Mouse (Mus musculus) forebrain, embryonic 16.5 days (tissue): ENCODE measurements at regions not wholly inside any gene's neighbourhood (a gene's known extent, or its start where the extent isn't known, plus 50 kb on each side); places are given as distances from the start of the nearest gene placed in this dataset.

Source experiments
- ATAC-seq: fragments of 200-750 bp; cut with Nextera tagmentation; 2 replicates; pipeline ENCODE4 v1.8.0; 2017; ENCODE audit warnings: mild to moderate bottlenecking, moderate library complexity
- H3K27ac ChIP-seq: fragments of 300-500 bp; sonication (generic); 2 replicates; pipeline ENCODE4 v1.5.1; 2014; ENCODE audit warnings: low read length, control low read depth
- H3K27me3 ChIP-seq: fragments of 300-500 bp; sonication (generic); replicated peaks from 2 replicates; pipeline ENCODE4 v1.6.1; 2014; ENCODE audit warnings: low read length; ENCODE audit not compliant: control insufficient read depth, insufficient read depth
- H3K36me3 ChIP-seq: fragments of 300-500 bp; sonication (generic); 2 replicates; pipeline ENCODE4 v1.6.1; 2014; ENCODE audit not compliant: control insufficient read depth, insufficient read depth
- H3K4me1 ChIP-seq: fragments of 300-500 bp; sonication (generic); replicated peaks from 2 replicates; pipeline ENCODE4 v1.6.1; 2014; ENCODE audit warnings: low read length; ENCODE audit not compliant: control insufficient read depth, insufficient read depth
- H3K4me2 ChIP-seq: fragments of 300-500 bp; sonication (generic); 2 replicates; pipeline ENCODE4 v1.6.1; 2014; ENCODE audit warnings: mild to moderate bottlenecking, low read length, control low read depth
- H3K4me3 ChIP-seq: fragments of 300-500 bp; sonication (generic); replicated peaks from 2 replicates; pipeline ENCODE4 v1.5.1; 2014; ENCODE audit warnings: mild to moderate bottlenecking, low read length, control low read depth
- H3K9ac ChIP-seq: fragments of 300-500 bp; sonication (generic); replicated peaks from 2 replicates; pipeline ENCODE4 v1.6.1; 2014; ENCODE audit warnings: low read depth, low read length, control low read depth
- H3K9me3 ChIP-seq: fragments of 300-500 bp; sonication (generic); 2 replicates; pipeline ENCODE4 v1.6.1; 2016; ENCODE audit warnings: low read length; ENCODE audit not compliant: control insufficient read depth
- WGBS: fragments of 180-500 bp; shearing (Covaris S2); extraction: QIAGEN DNeasy Blood & Tissue Kit; methylation state at CpG from one replicate; pipeline ENCODE4 v1.1.7; 2014; 5-methylcytosine and 5-hydroxymethylcytosine counted together

GRCm38 (mm10) chr12:25294179-25295025, 197.5 kb upstream of the Id2 start:
- Histone ChIP-seq H3K27ac (no peak overlapping the region), H3K4me3 (no peak overlapping the region), H3K4me2 (no peak overlapping the region), H3K36me3 (no peaks in the 10 kb centered on the region), H3K9me3 (no peaks in the 10 kb centered on the region), H3K27me3 (no peaks in the 10 kb centered on the region), H3K9ac (no peak overlapping the region), H3K4me1 (peaks cover 11% of the 10 kb centered on the region)
- 27% methylated on average over 4 of the region's 4 CpGs for WGBS
- ATAC-seq = peak; percentile 79

- WGBS = 23% methylated on average over 6 of the region's 6 CpGs
- Histone ChIP-seq H3K9ac (no peak overlapping the region), H3K27me3 (no peaks in the 10 kb centered on the region), H3K36me3 (no peaks in the 10 kb centered on the region), H3K4me3 (no peak overlapping the region), H3K9me3 (no peaks in the 10 kb centered on the region), H3K4me1 (peaks cover 11% of the 10 kb centered on the region), H3K4me2 (no peak overlapping the region), H3K27ac (no peak overlapping the region)
- ATAC-seq = peak; percentile 54
These were observed 196.7 kb upstream of the Id2 start for GRCm38 (mm10) chr12:25293470-25294178.

- Histone ChIP-seq H3K4me2 (no peak overlapping the region), H3K4me3 (no peak overlapping the region), H3K9ac (no peak overlapping the region), H3K9me3 (no peaks in the 10 kb centered on the region), H3K36me3 (no peaks in the 10 kb centered on the region), H3K27ac (no peak overlapping the region), H3K27me3 (no peaks in the 10 kb centered on the region), H3K4me1 (peaks cover 8% of the 10 kb centered on the region)
- 84% methylated on average over 2 of the region's 2 CpGs for WGBS
- no peak for ATAC-seq
These were observed 192.4 kb upstream of the Id2 start for GRCm38 (mm10) chr12:25289381-25289780.

GRCm38 (mm10) chr12:25283808-25284207, 186.9 kb upstream of the Id2 start:
- H3K4me1 ChIP-seq = no peaks in the 10 kb centered on the region; the same call in 1 of the 2 replicates
- ATAC-seq = no peak
- no peak overlapping the region for H3K27ac ChIP-seq
- H3K9ac ChIP-seq = no peak overlapping the region
- no peaks in the 10 kb centered on the region for H3K36me3 ChIP-seq
- H3K27me3 ChIP-seq = no peaks in the 10 kb centered on the region
- H3K4me2 ChIP-seq = no peak overlapping the region
- H3K4me3 ChIP-seq = no peak overlapping the region
- no peaks in the 10 kb centered on the region for H3K9me3 ChIP-seq
- WGBS = 85% methylated on average over 3 of the region's 3 CpGs

- Histone ChIP-seq H3K4me2 (no peak overlapping the region), H3K4me1 (no peaks in the 10 kb centered on the region; the same call in 1 of the 2 replicates), H3K27ac (no peak overlapping the region), H3K9me3 (no peaks in the 10 kb centered on the region), H3K27me3 (no peaks in the 10 kb centered on the region), H3K4me3 (no peak overlapping the region), H3K9ac (no peak overlapping the region), H3K36me3 (no peaks in the 10 kb centered on the region)
- ATAC-seq = no peak
- WGBS = 18% methylated on average over 1 of the region's 1 CpGs
These were observed 184.5 kb upstream of the Id2 start for GRCm38 (mm10) chr12:25281438-25281837.

GRCm38 (mm10) chr12:25273631-25274305, 176.8 kb upstream of the Id2 start:
- no peaks in the 10 kb centered on the region for H3K36me3 ChIP-seq
- WGBS = 58% methylated on average over 6 of the region's 6 CpGs
- H3K9me3 ChIP-seq = no peaks in the 10 kb centered on the region
- no peaks in the 10 kb centered on the region for H3K27me3 ChIP-seq
- H3K4me3 ChIP-seq = no peak overlapping the region
- ATAC-seq = no peak
- H3K27ac ChIP-seq = no peak overlapping the region
- no peak overlapping the region for H3K9ac ChIP-seq
- H3K4me1 ChIP-seq = no peaks in the 10 kb centered on the region
- H3K4me2 ChIP-seq = no peak overlapping the region

GRCm38 (mm10) chr12:25272752-25273125, 175.8 kb upstream of the Id2 start:
- Histone ChIP-seq H3K9me3 (no peaks in the 10 kb centered on the region), H3K4me1 (no peaks in the 10 kb centered on the region), H3K4me3 (no peak overlapping the region), H3K9ac (no peak overlapping the region), H3K27ac (no peak overlapping the region), H3K27me3 (no peaks in the 10 kb centered on the region), H3K4me2 (no peak overlapping the region), H3K36me3 (no peaks in the 10 kb centered on the region)
- ATAC-seq = no peak
- WGBS = 87% methylated on average over 3 of the region's 3 CpGs

GRCm38 (mm10) chr12:25272114-25272751, 175.3 kb upstream of the Id2 start:
- Histone ChIP-seq H3K4me2 (no peak overlapping the region), H3K4me3 (no peak overlapping the region), H3K4me1 (no peaks in the 10 kb centered on the region), H3K9ac (no peak overlapping the region), H3K27me3 (no peaks in the 10 kb centered on the region), H3K27ac (no peak overlapping the region), H3K9me3 (no peaks in the 10 kb centered on the region), H3K36me3 (no peaks in the 10 kb centered on the region)
- 58% methylated on average over 6 of the region's 6 CpGs for WGBS
- no peak for ATAC-seq

- Histone ChIP-seq H3K27ac (no peak overlapping the region), H3K36me3 (no peaks in the 10 kb centered on the region), H3K27me3 (no peaks in the 10 kb centered on the region), H3K4me2 (no peak overlapping the region), H3K4me1 (no peaks in the 10 kb centered on the region), H3K9ac (no peak overlapping the region), H3K4me3 (no peak overlapping the region), H3K9me3 (no peaks in the 10 kb centered on the region)
- ATAC-seq = no peak
- 80% methylated on average over 3 of the region's 3 CpGs for WGBS
These were observed 172.9 kb upstream of the Id2 start for GRCm38 (mm10) chr12:25269878-25270277.
